Mouse (Mus musculus) left cerebral cortex, postnatal 10 days (tissue): ENCODE data around the gene Olfr591. TPM values are rescaled to one million over a fixed set of nuclear protein-coding genes. Genes with fewer than 3 reads are reported as not detected.
"Not testable (repeated sequence)": the region's sequence is repeated elsewhere in the genome, so short reads cannot be mapped to it uniquely, and the experiment has no call there.

Experiments used
- DNase-seq, 2 experiments: peaks; one replicate each; pipeline ENCODE4 v3.0.0; 2021 to 2022; ENCODE audit warnings: low spot score in 2 of 2, mixed read lengths in 1 of 2; ENCODE audit errors: extremely low spot score in 1 of 2
- intact Hi-C: fragments of 180-260 bp; cut with DNase I; formaldehyde crosslinking; loops from one replicate; pipeline ENCODE4 v1.15.1; 2025
- total RNA-seq, 2 experiments: library from RNA; stranded (reverse); gene quantifications; 2 replicates each; pipeline ENCODE4 v1.2.3; 2021

Olfr591 gene
- total RNA-seq = not detected

GRCm38 (mm10) chr7:103178240-103178639 lies at the start of gene Olfr591:
Olfr591 (minus strand) TSS chr7:103178340.
- intact Hi-C loops = no loop called here
- no peak for DNase-seq

DNA sequence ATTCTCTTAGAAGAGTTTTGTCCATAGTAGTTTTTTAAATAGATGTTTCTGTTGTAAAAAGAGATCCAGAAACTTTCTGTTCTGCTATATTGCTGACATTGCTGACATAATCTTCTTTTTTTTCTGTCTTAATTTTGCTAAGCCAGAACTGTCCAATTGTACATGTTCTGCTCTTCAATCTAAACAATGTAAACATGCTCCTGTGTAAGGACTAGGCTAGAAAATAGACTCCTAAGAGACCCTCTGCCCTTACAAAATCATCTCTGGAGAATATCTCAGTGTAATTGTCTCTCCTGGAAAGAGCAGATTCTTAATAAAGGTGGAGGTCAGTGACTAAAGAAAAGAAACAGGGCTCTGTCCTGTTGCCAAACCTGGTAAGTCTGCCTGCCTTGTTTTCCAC lies 38.6 kb upstream of the Olfr591 start, which contains the start of gene Olfr594:
Gene Olfr594, plus strand, starts transcription at position 301 of the 400 bp plus-strand sequence.
- intact Hi-C loops = no loop called here
- DNase-seq = no peak

- DNase-seq, intact Hi-C loops: not testable (repeated sequence)
Observed at GRCm38 (mm10) chr7:103212050-103212449, 33.9 kb upstream of the Olfr591 start.

DNA sequence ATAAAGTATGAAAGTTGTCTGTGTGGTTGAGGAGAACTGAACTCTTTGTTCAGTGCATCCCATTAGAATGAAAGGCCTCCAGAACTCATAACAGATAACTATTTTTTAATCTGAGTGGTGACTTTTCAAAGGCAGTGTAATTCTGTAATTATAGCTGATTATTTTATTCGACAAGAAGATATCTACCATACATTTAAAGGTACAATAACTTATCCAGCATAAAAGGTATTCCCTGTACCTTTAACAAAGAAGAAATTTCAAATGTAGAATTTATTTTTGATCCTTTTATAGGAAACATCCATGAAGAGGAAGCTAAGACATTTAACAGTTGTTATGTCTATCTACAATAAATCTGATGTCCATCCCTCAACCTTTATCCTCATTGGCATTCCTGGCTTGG lies 33.4 kb upstream of the Olfr591 start, which contains the start of gene Olfr593:
Gene Olfr593, plus strand, starts transcription at position 301 of the 400 bp plus-strand sequence.
- intact Hi-C loops = no loop called here
- DNase-seq = no peak

GRCm38 (mm10) chr7:103184503-103184902 lies 6.4 kb upstream of the Olfr591 start, which contains the start of gene Olfr592:
Olfr592 (plus strand) TSS chr7:103184803.
- intact Hi-C loops, DNase-seq: not testable (repeated sequence)

- no peak for DNase-seq
- intact Hi-C loops = no loop called here
Observed at GRCm38 (mm10) chr7:103169697-103170096, 8.4 kb downstream of the Olfr591 start.

DNA sequence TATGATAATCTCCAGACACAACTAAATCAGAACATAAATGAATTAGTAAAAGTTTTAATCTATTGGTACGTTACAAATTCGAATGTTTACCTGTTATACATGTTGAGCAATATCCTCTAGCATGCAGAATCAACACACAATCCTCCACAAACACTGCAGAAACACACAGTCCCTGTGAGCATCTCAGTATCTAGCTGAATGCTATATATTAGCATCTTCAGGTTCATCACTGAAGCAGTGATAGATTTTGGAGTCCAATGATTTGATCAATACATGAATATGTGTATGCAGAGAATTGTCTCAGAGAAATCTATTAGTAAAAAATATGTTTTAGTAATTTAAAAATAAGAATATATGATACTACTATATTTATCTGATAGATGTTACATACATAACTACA lies 21.9 kb downstream of the Olfr591 start, which contains the start of gene Olfr589:
Gene Olfr589, minus strand, starts transcription at position 101 of the 400 bp plus-strand sequence.
- intact Hi-C loops = no loop called here
- no peak for DNase-seq

DNA sequence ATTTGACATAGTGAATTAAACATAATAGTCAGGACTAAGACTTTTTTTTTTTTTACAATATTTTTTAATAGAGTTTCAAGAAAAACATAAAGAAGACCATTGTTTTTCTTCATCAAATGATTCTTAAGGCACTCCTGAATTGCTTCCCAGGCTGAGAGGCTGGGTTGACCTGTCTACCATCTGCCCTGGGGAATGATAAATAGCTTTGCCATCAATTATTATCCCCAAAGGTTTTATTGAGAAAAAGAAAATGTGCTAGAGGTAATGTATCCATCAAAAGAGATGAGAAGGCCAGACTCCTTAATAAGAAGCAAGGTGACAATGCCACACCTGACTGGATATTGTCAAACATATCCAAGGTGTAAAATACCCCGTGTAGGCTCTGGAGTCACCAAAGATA lies 37.6 kb downstream of the Olfr591 start, which contains the start of gene Olfr588-ps1:
Gene Olfr588-ps1, plus strand, starts transcription at position 301 of the 400 bp plus-strand sequence.
- intact Hi-C loops = no loop called here
- DNase-seq = no peak

DNA sequence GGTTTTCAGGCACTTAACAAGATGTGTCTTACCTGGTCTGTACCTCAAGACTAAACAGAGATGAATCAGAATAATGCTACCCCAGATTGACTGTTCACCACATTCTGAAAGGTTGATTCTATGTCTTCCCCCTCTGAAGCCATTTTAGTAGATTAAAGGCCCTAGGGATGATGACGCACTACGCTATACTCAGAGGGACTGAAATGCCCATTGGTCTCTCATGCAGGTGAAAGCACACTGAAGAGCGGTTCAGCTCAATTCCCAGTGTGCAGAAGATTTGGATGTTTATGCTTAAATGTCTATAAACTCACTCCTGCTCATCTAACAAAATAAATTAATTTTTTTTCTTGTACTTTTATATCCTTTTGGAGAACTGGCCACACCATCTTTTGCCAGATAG lies 52.6 kb downstream of the Olfr591 start, which contains the start of gene Olfr586:
Gene Olfr586, minus strand, starts transcription at position 101 of the 400 bp plus-strand sequence.
- no peak for DNase-seq
- intact Hi-C loops = loop anchor here (10.0 kb wide), 1 partner anchor 611 kb away; no protein-coding TSS in a partner anchor

- intact Hi-C loops = no loop called here
- DNase-seq = no peak
Observed at GRCm38 (mm10) chr7:103119406-103119805, 58.7 kb downstream of the Olfr591 start.

Other genes starting within 250 kb of the Olfr591 start
- gene Olfr573-ps1, start 235.8 kb downstream of the Olfr591 start, total RNA-seq = not detected
- gene Olfr574, start 229.9 kb downstream of the Olfr591 start, total RNA-seq = not detected
- gene Olfr575, start 219.6 kb downstream of the Olfr591 start, total RNA-seq = not detected
- gene Olfr576, start 215.7 kb downstream of the Olfr591 start, total RNA-seq = not detected
- gene Olfr577, start 202.4 kb downstream of the Olfr591 start, total RNA-seq = not detected
- not detected for gene Olfr578, start 189.0 kb downstream of the Olfr591 start, total RNA-seq
- not detected for gene Olfr582, start 140.3 kb downstream of the Olfr591 start, total RNA-seq
- not detected for gene Olfr583, start 127.0 kb downstream of the Olfr591 start, total RNA-seq
- not detected for gene Olfr584, start 96.5 kb downstream of the Olfr591 start, total RNA-seq
- gene Olfr585, start 80.6 kb downstream of the Olfr591 start, total RNA-seq = not detected
- gene Olfr586, start 52.7 kb downstream of the Olfr591 start, total RNA-seq = not detected
- not detected for gene Olfr588-ps1, start 37.5 kb downstream of the Olfr591 start, total RNA-seq
- gene Olfr589, start 22.0 kb downstream of the Olfr591 start, total RNA-seq = not detected
- gene Olfr592, start 6.5 kb upstream of the Olfr591 start, total RNA-seq = not detected
- not detected for gene Olfr593, start 33.5 kb upstream of the Olfr591 start, total RNA-seq
- gene Olfr594, start 38.7 kb upstream of the Olfr591 start, total RNA-seq = not detected
- gene Usp17ld, start 74.2 kb upstream of the Olfr591 start, total RNA-seq = not detected
- gene Olfr596, start 127.3 kb upstream of the Olfr591 start, total RNA-seq = not detected
- not detected for gene Olfr597, start 138.0 kb upstream of the Olfr591 start, total RNA-seq
- not detected for gene Olfr598, start 145.2 kb upstream of the Olfr591 start, total RNA-seq
- gene Olfr599, start 157.6 kb upstream of the Olfr591 start, total RNA-seq = not detected
- not detected for gene Olfr600, start 171.3 kb upstream of the Olfr591 start, total RNA-seq
- gene Olfr601, start 184.3 kb upstream of the Olfr591 start, total RNA-seq = not detected
- not detected for gene Olfr603, start 207.8 kb upstream of the Olfr591 start, total RNA-seq
- not detected for gene Usp17lc, start 236.7 kb upstream of the Olfr591 start, total RNA-seq